Mouse (Mus musculus): ENCODE results near the gene Slc22a3.

Slc22a3 gene

GRCm38 (mm10) chr17:12507654-12508204 lies at the start of gene Slc22a3:
Gene Slc22a3 (minus strand): TSS chr17:12507704.
- no peak for DNase-seq (ENCODE audit: low read depth, low spot score)

DNA sequence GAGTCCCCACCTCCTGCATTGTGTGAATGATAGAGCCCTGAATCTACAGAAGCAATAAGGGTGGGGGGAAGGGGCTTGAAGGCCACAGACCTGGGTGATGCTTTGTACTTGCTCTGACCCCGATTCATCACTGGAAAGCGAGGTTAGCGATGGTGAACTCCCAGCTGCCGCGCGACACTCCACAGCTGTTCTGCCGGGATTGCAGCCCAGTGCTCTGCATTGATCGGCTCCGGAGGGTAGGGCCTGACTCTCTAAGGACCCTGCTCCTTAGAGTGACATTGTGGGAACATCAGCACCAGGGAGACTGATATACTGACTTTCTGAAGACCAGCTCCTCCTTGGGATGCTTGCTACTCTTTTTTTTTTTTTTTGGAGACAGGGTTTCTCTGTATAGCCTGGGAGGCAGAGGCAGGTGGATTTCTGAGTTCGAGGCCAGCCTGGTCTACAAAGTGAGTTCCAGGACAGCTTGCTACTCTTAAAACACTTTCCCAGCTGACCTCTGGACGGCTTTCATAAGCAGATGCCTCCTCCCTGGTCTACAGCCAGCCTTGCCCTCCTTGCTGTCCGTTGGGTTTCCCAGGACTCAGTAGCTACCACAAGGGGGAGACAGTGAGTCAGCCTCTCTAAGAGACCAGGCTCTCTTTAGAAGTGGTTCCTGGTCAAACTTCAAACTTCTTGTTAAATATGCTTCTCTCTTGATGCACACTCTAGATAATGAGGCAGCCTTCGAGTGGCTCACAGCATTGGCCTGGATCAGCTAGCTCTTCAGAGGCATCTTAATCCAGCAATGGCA lies 27.0 kb upstream of the Slc22a3 start:
- peak; percentile 63 for DNase-seq (ENCODE audit: low read depth, low spot score)

DNA sequence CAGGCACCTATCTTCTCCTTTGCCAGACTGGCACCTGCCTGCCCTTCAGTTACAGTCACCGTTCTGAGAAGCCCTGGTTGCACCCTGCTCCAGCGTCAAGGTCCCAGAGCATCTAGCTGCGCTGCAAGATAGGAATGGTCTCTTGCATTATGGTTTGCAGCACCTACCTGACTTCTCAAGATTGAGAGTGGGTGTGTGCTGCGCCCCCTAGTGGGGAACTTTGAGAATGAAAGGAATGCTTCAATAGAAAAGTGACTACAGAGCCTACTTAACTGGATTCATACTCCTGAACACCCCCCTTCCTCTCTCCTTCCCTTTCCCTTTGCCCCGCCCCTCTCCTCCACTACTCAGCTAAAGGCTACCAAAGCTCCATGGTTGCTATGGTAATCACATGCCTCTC lies 24.6 kb upstream of the Slc22a3 start:
- peak; percentile 45 for DNase-seq (ENCODE audit: low read depth, low spot score)

GRCm38 (mm10) chr17:12530081-12530480 lies 22.6 kb upstream of the Slc22a3 start:
- no peak for DNase-seq (ENCODE audit: low read depth, low spot score)

GRCm38 (mm10) chr17:12529384-12529985 lies 22.0 kb upstream of the Slc22a3 start:
- no peak for DNase-seq (ENCODE audit: low read depth, low spot score)

GRCm38 (mm10) chr17:12519089-12519488 lies 11.6 kb upstream of the Slc22a3 start:
- no peak for DNase-seq (ENCODE audit: low read depth, low spot score)

DNA sequence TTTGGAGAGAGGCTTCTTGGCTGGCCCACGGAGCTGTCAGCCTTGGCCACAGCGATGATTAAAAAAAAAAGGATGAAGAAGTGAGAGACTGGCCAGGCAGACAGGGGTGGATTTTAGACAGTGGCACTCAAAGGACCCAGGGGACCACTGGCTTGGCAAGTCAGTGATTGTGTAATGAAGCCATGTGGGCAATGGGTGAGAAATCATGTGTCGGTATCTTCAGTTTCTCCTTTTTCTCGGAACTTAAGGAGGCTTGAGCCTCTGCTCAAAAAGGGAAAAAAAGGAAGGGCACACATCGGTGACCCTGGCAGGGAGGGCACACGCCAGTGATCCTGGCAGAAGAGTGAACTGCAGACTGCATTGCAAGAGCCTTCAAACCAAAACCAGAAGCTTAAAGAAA lies 10.7 kb upstream of the Slc22a3 start:
- no peak for DNase-seq (ENCODE audit: low read depth, low spot score)

DNA sequence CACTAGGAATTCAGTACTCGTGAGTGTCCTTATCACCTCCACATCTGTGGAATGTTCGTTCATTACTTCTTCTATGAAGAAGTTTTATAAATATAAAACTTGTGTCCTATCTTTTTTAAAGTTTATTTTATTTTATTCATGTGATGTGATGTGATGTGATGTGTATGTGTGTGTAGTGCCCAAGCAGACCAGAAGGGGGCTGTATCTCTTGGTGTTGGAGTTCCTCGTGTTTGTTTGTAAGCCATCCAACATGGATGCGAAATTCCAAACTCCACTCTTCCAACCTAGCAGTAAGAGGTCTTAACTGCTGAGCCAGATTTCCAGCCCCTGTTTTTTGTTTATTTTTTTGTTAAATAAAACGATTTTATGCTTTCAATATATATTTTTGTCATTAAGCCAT lies 6.5 kb upstream of the Slc22a3 start:
- DNase-seq (ENCODE audit: low read depth, low spot score) = no peak

- no peak for DNase-seq (ENCODE audit: low read depth, low spot score)
Measured at GRCm38 (mm10) chr17:12513107-12513923, 5.8 kb upstream of the Slc22a3 start.

GRCm38 (mm10) chr17:12511193-12511592 lies 3.7 kb upstream of the Slc22a3 start:
- DNase-seq (ENCODE audit: low read depth, low spot score) = no peak

- DNase-seq (ENCODE audit: low read depth, low spot score) = no peak
Measured at GRCm38 (mm10) chr17:12508376-12508775, 872 bp upstream of the Slc22a3 start.

- DNase-seq (ENCODE audit: low read depth, low spot score) = no peak
Measured at GRCm38 (mm10) chr17:12506903-12507563, 471 bp downstream of the Slc22a3 start.

GRCm38 (mm10) chr17:12505708-12506107 lies 1.8 kb downstream of the Slc22a3 start:
- DNase-seq (ENCODE audit: low read depth, low spot score) = no peak

GRCm38 (mm10) chr17:12499426-12499825 lies 8.1 kb downstream of the Slc22a3 start:
- DNase-seq (ENCODE audit: low read depth, low spot score) = no peak

GRCm38 (mm10) chr17:12495558-12495957 lies 11.9 kb downstream of the Slc22a3 start:
- DNase-seq (ENCODE audit: low read depth, low spot score) = no peak

- no peak for DNase-seq (ENCODE audit: low read depth, low spot score)
Measured at GRCm38 (mm10) chr17:12491591-12491990, 15.9 kb downstream of the Slc22a3 start.

GRCm38 (mm10) chr17:12489888-12490287 lies 17.6 kb downstream of the Slc22a3 start:
- DNase-seq (ENCODE audit: low read depth, low spot score) = no peak

DNA sequence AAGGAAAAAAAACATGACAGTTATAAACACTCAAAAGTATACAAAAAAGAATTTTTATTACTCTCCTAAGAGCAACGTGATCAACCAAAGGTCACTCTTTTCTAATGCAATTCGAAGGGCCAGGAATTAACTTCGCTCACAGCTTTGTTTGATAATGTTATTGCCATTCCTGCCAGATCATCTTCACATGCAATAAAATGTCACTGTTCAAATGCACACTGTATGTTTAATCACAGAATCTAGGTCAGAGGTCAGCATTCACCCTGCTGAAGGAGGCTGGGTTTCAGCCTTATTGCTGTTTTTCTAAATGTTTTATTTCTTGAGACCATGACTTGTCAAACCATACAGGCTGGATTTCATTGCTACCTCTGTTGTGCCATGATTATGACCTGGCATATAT lies 21.8 kb downstream of the Slc22a3 start:
- no peak for DNase-seq (ENCODE audit: low read depth, low spot score)

- DNase-seq (ENCODE audit: low read depth, low spot score) = no peak
Measured at GRCm38 (mm10) chr17:12479416-12479815, 28.1 kb downstream of the Slc22a3 start.

DNA sequence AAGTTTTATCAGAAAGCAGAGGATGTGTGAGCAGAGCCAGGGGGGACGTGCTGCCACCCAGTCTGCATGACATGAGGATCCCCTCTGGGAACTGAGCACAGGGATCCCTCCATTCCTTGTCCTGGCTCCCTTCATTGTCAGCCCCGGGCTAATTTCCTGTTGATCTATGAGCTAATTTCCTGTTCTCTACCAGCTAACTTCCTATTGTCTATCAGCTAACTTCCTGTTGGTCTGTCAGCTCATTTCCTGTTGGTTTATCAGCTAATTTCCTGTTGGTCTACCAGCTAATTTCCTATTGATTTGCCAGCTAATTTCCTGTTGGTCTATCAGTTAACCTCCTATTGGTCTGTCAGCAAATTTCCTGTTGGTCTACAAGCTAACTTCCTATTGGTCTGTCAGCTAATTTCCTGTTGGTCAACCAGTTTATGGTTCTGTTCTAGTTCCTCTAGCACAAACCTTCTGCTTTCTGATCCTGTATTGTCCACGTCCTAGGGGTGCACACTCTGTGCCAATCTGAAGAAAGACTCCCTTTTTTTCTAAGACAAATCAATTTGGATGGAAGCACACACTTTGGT lies 32.9 kb downstream of the Slc22a3 start:
- DNase-seq (ENCODE audit: low read depth, low spot score) = no peak

DNA sequence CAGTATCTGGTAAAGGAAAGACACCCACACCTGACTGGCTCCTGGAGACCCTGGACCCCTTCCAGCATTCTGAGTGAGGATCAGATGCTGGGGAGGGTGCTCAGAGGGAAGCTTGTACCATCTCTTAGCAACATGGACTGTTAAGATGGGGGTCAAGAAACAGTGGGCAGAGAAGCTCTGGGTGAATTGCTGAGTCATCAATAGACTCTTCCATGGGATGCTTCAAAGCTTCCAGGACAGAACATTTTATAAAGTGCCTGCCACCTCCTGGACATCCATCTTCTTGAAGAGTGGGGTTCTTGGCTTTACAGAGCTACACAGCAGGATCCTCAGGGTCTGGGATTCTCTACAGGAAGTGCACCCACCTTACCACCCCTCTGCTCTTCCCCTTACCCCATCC lies 35.0 kb downstream of the Slc22a3 start:
- DNase-seq (ENCODE audit: low read depth, low spot score) = no peak

All from CD4-positive helper T cell, adult 2 months (primary cell).